Mouse (Mus musculus): ENCODE results near the gene Tspyl2. TPM values are rescaled to one million over a fixed set of nuclear protein-coding genes. Genes with fewer than 3 reads are reported as not detected.

Gene Tspyl2
- 19.6 TPM for polyA plus RNA-seq (2014; fragmentation: Illumina TruSeq; extraction: RNeasy Lipid Tissue Mini Kit (QIAGEN cat#74804))

DNA sequence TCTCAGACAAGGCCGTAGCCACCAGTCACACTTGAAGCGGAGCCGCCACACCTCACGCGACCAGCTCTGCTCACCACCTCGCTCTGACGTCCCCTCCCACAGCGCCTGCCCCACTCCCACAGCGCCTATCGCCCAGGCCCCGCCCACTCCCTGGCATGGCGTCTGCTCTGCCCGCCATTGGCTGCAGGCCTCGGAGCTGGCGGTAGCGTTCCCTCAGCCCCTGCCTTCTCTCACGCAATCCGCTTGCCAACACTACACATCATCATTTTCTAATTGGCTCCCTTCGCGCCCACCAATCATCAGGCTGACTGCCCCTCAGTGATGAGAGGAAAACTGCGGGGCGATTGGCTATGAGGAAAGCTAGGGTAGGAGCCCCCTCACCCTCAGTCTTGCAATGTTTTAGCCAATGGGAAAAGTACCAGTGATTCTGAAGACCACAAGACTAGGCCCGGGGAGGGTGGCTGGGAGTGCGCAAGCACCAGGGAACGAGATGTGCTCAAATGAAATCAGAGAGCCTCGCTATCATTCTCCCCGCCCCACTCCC lies at the start of gene Tspyl2:
Gene Tspyl2 (minus strand): TSS at position 68 of the 544 bp plus-strand sequence.

DNA sequence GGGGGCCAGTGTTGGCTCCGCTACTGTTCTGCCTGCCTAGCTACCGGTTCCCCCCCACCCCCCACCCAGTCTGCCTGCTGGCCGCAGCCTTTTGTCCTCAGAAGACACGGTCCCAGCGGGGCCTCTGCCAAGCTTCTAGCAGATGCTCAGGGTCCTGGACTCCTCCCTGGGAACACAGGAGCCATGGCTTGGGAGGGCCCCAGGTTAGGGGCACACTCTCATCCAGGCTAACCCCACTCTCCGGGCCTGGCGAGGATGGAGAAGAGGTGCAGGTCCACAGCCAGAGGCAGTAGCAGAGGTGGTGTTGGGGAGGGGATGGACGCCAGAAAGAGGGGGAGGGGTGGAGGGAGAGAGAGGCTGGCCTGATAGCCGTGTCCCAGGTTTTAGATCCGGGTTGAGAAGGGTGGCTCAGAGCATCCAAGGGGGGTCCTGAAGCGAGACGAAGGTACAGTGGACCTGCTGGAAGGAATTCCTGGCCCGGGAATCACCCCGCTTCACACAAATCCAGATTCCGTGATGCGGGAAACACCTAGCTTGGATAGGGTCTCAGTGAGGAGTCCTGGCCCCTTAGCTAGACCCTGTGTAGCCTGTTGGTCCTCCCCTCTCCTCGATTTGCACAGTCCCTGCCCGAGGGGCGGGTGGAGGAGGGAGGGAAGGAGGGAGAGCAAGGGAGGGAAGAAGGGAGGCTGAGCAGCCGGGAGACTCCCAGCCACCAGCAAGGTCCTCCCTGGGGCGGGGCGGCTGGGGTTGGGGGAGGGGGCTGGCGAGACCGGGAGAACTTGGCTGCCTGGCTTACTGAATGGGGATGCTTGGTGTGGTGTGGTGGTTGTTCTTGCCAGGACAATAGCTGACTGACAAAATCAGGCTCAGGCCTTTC lies 26.4 kb upstream of the Tspyl2 start, which contains the start of gene Gpr173:
Gene Gpr173 (minus strand): TSS at position 308 of the 877 bp plus-strand sequence.

DNA sequence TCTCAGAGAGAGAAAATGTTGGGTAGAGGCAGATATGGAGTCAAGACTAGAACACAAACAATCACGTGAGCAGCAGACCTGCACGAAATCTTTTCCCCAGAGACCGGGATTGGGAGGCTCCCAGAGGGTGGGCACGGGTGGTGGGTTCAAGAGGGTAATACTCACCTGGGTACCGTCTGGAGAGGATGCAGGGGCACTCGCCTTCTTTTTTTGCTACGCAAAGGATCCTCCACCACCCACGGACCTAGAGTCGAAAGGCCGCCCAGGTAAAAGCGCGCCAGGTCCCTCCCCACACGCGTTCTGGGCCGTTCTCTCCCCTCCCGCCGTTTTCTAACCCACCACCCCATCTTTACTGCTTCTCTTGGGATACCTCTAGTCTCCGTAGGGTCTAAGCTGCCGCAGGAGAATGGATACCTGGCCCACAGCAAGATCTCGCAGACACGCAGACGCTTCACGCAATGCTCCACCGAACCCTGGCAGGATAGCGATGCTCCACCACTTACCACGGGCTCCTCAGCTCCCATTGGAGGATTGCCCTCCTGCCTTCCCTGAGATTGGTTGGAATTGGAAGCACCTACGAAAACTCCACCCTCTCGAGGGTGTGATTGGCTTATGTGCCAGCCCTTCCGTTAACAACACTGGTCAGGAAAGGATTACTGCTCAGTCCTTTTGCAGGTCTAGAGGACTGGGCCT lies 15.1 kb downstream of the Tspyl2 start, which contains the start of gene Kantr:
Gene Kantr (minus strand): TSS at position 500 of the 693 bp plus-strand sequence.

Other genes with a start within 250 kb of the Tspyl2 start
- 1.7 TPM for gene Iqsec2, start 198.2 kb downstream of the Tspyl2 start, polyA plus RNA-seq (2014; fragmentation: Illumina TruSeq; extraction: RNeasy Lipid Tissue Mini Kit (QIAGEN cat#74804))
- gene Kdm5c, start 109.4 kb downstream of the Tspyl2 start, polyA plus RNA-seq (2014; fragmentation: Illumina TruSeq; extraction: RNeasy Lipid Tissue Mini Kit (QIAGEN cat#74804)) = 17.0 TPM
- 32.6 TPM for gene Kantr, start 14.9 kb downstream of the Tspyl2 start, polyA plus RNA-seq (2014; fragmentation: Illumina TruSeq; extraction: RNeasy Lipid Tissue Mini Kit (QIAGEN cat#74804))
- 5.0 TPM for gene Gpr173, start 26.3 kb upstream of the Tspyl2 start, polyA plus RNA-seq (2014; fragmentation: Illumina TruSeq; extraction: RNeasy Lipid Tissue Mini Kit (QIAGEN cat#74804))
- not detected for gene Cldn34a, start 220.9 kb upstream of the Tspyl2 start, polyA plus RNA-seq (2014; fragmentation: Illumina TruSeq; extraction: RNeasy Lipid Tissue Mini Kit (QIAGEN cat#74804))

Measured in ovary, adult 10 weeks (tissue).